22 mouse cellular contexts compared by ENCODE assay signal in the genomic region with DNA sequence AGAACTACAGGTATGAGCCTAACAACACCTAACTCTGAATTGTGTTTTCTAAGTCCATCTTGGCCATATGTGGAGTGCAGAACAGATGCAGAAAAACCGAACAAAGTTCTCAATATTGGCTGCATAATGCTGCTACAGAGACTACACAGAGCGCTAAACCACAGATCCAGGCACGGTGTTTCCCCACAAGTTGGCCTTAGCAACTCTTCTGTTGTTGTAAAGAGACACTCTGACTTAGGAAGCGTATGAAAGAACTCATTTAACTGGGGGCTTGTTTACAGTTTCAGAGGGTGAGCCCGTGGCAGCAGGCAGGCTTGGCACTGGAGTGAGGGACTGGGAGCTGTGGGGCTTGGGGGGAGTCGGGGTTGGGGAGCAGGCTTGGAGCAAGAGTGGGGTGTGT.
DNase-seq lines count a peak whose midpoint lies in the region; TF ChIP-seq lines count a peak whose summit lies in the region.
"Had no signal": no experiment of that assay in that cellular context is flagged by ENCODE, and none has a peak within 500 bp of the region (broad histone marks: within the 10 kb centered on the region; RNA-seq: fewer than 3 reads in every experiment).

No protein-coding gene starts in this region.

- no peak for TF ChIP-seq POLR2A in CH12.LX (IDR thresholded peaks at IDR 0.05; ENCODE audit: low read depth, low read length)

- no peak for TF ChIP-seq CTCF in layer of hippocampus, adult 2 months (conservative IDR thresholded peaks at IDR 0.05)
- no peak for TF ChIP-seq CTCF in CH12.LX (conservative IDR thresholded peaks at IDR 0.05 in 1 of 2, IDR thresholded peaks at IDR 0.05 in 1 of 2; ENCODE audit: low read depth in 2 of 2, low read length in 2 of 2)

- TF ChIP-seq EP300 in CH12.LX (IDR thresholded peaks at IDR 0.05; ENCODE audit: low read length), result no peak

- no peak for DNase-seq in layer of hippocampus, adult 2 months (ENCODE audit: low spot score in 2 of 2)
- DNase-seq in layer of hippocampus, adult 8-10 months (ENCODE audit: low spot score in 2 of 2), result no peak
- peak; percentile 70 for DNase-seq in CH12.LX (ENCODE audit: extremely low read depth)
- peak; percentile 69 for DNase-seq in brain, adult 2 months (ENCODE audit: low read depth, low spot score)
- DNase-seq in telencephalon, adult 2 months (ENCODE audit: low read depth, low spot score), result peak; percentile 12
- DNase-seq in frontal cortex, adult 2 months (ENCODE audit: extremely low spot score in 1 of 2, low spot score in 1 of 2), result no peak
- DNase-seq: adrenal gland, adult 2 months; cerebellum, adult 11-12 months; cerebellum, adult 8-10 months; cerebellum, postnatal 10 days; cerebellum, postnatal 36 days; gastrocnemius, postnatal 10 days; gastrocnemius, postnatal 36 days; heart, adult 2 months; heart, postnatal 14 days; heart, postnatal 4 days had no signal

- dilution Hi-C loops in CH12.LX (cut with MboI; ENCODE audit: extremely low pct_ligation_motif_present, extremely low pct_unique_long_range_greater_than_20kb, low sequenced_read_pairs), result no loop called here

- no peaks in the 10 kb centered on the region for H3K27me3 ChIP-seq in CH12.LX (replicated peaks)

- H3K27ac ChIP-seq in layer of hippocampus, adult 2 months, result peak overlapping the region; percentile 51; the same call in 1 of the 2 replicates
- no peak overlapping the region for H3K27ac ChIP-seq in CH12.LX (ENCODE audit: insufficient read depth, low read depth)
- H3K27ac ChIP-seq: forebrain, embryonic 10.5 days; forebrain, embryonic 13.5 days; heart, adult 2 months; heart, embryonic 10.5 days; heart, embryonic 13.5 days; hindbrain, embryonic 12.5 days; hindbrain, embryonic 15.5 days had no signal

- TF ChIP-seq RAD21 in CH12.LX (IDR thresholded peaks at IDR 0.05; ENCODE audit: low read depth, low read length), result no peak

- no peaks in the 10 kb centered on the region for H3K36me3 ChIP-seq in CH12.LX (replicated peaks in 1 of 2; ENCODE audit: control insufficient read depth in 1 of 2, insufficient read depth in 1 of 2, low read length in 1 of 2)
- H3K36me3 ChIP-seq: forebrain, embryonic 10.5 days; heart, embryonic 10.5 days; heart, embryonic 13.5 days; hindbrain, embryonic 12.5 days; hindbrain, embryonic 15.5 days had no signal

- no peak overlapping the region for H3K9ac ChIP-seq in CH12.LX (ENCODE audit: insufficient read depth, low read depth)
- H3K9ac ChIP-seq: forebrain, embryonic 13.5 days; heart, embryonic 13.5 days; hindbrain, embryonic 12.5 days; hindbrain, embryonic 15.5 days had no signal

- no peaks in the 10 kb centered on the region for H3K9me3 ChIP-seq in CH12.LX (replicated peaks; ENCODE audit: low read length)
- H3K9me3 ChIP-seq: forebrain, embryonic 10.5 days; forebrain, embryonic 13.5 days; heart, embryonic 10.5 days; heart, embryonic 13.5 days; hindbrain, embryonic 12.5 days; hindbrain, embryonic 15.5 days had no signal

- no peak overlapping the region for H3K4me2 ChIP-seq in CH12.LX (ENCODE audit: insufficient read depth, low read depth, poor library complexity, severe bottlenecking)
- H3K4me2 ChIP-seq: forebrain, embryonic 13.5 days; heart, embryonic 13.5 days; hindbrain, embryonic 12.5 days; hindbrain, embryonic 15.5 days had no signal

- in situ Hi-C loops in CH12.LX (cut with MboI; ENCODE audit: low pct_ligation_motif_present, low pct_unique_long_range_greater_than_20kb, low sequenced_read_pairs), result no loop called here

- H3K4me1 ChIP-seq in CH12.LX (ENCODE audit: control insufficient read depth in 1 of 2, insufficient read depth in 2 of 2), result peaks cover 16 to 58% of the 10 kb centered on the region in 2 experiments
- H3K4me1 ChIP-seq: forebrain, embryonic 13.5 days had no signal

- no peaks in the 10 kb centered on the region for H3K79me2 ChIP-seq in CH12.LX (replicated peaks; ENCODE audit: control insufficient read depth, extremely low read depth, insufficient read depth, poor library complexity, severe bottlenecking)

- H3K4me3 ChIP-seq in layer of hippocampus, adult 2 months, result no peak overlapping the region
- H3K4me3 ChIP-seq in CH12.LX (replicated peaks in 1 of 3; ENCODE audit: low read depth in 2 of 3, low read length in 2 of 3, poor library complexity in 1 of 3), result no peak overlapping the region
- H3K4me3 ChIP-seq: forebrain, embryonic 10.5 days; forebrain, embryonic 13.5 days; heart, adult 2 months; heart, embryonic 10.5 days; heart, embryonic 13.5 days; hindbrain, embryonic 12.5 days; hindbrain, embryonic 15.5 days had no signal

TF ChIP-seq in CH12.LX, 34 proteins besides CTCF, POLR2A, EP300 and RAD21:
- TF ChIP-seq UBTF (IDR thresholded peaks at IDR 0.05; ENCODE audit: low read depth, low read length), result no peak
- no peak for TF ChIP-seq GABPA (IDR thresholded peaks at IDR 0.05; ENCODE audit: insufficient replicate concordance, low read depth, low read length)
- no peak for TF ChIP-seq E2F4 (IDR thresholded peaks at IDR 0.05; ENCODE audit: insufficient replicate concordance, low read depth, low read length)
- TF ChIP-seq ZNF384 (IDR thresholded peaks at IDR 0.05; ENCODE audit: low read depth, low read length), result no peak
- no peak for TF ChIP-seq MXI1 (IDR thresholded peaks at IDR 0.05; ENCODE audit: low read depth, low read length)
- no peak for TF ChIP-seq MAZ (IDR thresholded peaks at IDR 0.05; ENCODE audit: low read depth, low read length)
- no peak for TF ChIP-seq CHD1 (IDR thresholded peaks at IDR 0.05; ENCODE audit: low read depth, low read length)
- TF ChIP-seq SMC3 (IDR thresholded peaks at IDR 0.05; ENCODE audit: low read depth, low read length), result no peak
- TF ChIP-seq TCF12 (IDR thresholded peaks at IDR 0.05; ENCODE audit: low read depth, low read length), result no peak
- no peak for TF ChIP-seq MAX (IDR thresholded peaks at IDR 0.05; ENCODE audit: low read length)
- TF ChIP-seq CHD2 (IDR thresholded peaks at IDR 0.05; ENCODE audit: low read length), result no peak
- TF ChIP-seq RCOR1 (conservative IDR thresholded peaks at IDR 0.05; ENCODE audit: low read depth, low read length), result no peak
- TF ChIP-seq USF2 (conservative IDR thresholded peaks at IDR 0.05; ENCODE audit: low read depth, low read length), result no peak

Comparison
In these comparisons a context has a peak if more than half of its experiments do, and no peak if none do; other contexts are left out.
1. DNase-seq: peak in CH12.LX (single experiment), brain, adult 2 months (single experiment) and telencephalon, adult 2 months (single experiment); none in layer of hippocampus, adult 2 months (0 of 2), layer of hippocampus, adult 8-10 months (0 of 2) and frontal cortex, adult 2 months (0 of 2).